Mouse (Mus musculus): ENCODE measurements around the gene Dnah8. TPM values are rescaled to one million over a fixed set of nuclear protein-coding genes. Genes with fewer than 3 reads are reported as not detected.

Dnah8 gene
- total RNA-seq, 2 experiments from 2014 or later: 0.60 to 0.93 TPM

DNA sequence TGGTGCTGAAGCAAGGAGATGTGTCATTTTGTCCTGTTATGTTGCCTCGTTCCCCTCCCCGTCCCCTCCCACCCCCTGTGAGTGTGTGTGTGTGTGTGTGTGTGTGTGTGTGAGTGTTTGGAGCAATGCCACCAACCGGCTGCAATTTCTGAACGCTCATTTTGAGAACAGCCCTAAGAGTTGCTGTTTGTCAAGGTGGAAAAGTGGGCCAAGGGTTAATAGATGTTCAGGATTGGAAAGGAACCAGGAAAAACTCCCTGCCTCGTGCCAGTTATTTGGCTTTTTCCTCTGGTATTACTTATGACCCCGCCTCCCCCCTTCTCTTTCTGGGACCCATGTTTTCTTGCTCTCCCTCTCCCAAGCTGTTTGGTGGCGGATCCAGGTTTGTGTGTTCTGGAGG lies 236.5 kb downstream of the Dnah8 start:
- DNase-seq (ENCODE audit: low spot score in 2 of 2): no peak

DNA sequence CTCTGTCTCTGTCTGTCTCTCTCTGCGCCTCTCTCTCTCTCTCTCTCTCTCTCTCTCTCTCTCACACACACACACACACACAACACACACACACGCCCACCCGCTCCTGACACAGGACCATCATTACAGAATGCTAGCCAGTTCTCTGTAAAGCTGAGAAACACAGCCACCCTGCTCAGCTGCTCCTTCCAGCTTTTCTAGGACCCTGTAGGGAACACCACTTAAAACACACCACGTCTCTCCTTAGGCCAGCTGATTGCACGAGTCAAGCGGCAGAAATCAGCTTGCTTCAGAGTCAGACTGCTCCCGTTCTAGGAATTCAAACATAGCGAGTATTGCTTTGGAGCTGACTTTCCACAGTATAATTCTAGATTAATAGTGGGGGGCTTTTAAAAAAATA lies 242.1 kb downstream of the Dnah8 start:
- no peak for DNase-seq (ENCODE audit: low spot score in 2 of 2)

DNA sequence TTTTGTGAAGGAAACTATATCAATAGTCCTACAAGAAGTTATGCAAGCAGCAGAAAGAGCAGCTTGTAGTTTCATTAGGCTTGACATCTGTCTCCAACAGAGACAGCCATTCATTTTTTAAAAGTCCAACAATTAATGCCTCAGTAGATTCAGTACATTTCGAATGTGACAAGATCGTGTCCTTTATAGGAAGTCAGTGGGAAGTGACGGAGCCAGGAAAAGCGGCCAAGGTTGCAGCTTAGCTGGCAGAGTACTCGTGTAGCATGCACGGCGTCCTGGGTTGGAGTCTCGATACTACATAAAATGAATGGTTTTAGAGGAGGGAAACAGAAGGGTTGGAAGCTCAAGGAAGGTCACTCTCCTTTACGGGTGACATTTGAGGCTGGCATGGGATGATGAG lies 242.8 kb downstream of the Dnah8 start:
- no peak for DNase-seq (ENCODE audit: low spot score in 2 of 2)

DNA sequence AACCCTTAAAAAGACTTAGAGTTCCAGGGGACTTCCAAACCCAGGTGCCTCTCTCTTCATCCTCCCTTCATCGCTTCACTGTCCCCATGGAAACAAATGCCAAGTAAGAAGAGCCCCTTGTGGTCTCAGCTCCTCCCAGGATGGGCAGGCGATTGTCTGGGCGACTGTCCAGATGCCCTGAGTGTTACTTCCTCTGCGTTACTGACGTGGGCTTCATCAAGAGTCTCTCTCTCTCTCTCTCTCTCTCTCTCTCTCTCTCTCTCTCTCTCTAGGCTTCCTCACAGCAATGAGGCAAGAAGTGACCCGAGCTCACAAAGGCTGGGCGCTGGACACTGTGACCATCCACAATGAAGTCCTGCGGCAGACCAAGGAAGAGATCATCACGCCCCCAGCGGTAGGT lies 246.9 kb downstream of the Dnah8 start:
- no peak for DNase-seq (ENCODE audit: low spot score in 2 of 2)

DNA sequence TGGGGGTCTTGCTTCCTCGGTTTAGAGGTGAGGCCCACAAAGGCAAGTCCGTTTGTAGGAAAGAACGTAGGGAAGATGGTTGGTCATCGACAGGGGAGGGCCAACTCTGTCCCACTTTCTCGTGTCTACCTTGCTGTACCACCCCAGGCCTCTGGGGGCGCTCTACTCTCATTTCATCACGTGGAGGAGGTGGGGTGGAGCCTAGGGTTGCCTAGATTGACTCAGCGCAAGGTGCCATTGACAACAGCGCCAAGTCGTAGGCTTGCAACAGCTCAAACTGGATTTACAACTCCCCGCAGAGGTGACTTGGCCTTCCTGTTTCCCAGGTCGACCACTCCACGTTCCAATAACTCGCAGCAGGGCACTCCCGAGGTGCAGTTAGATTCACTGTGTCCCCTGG lies 250.1 kb downstream of the Dnah8 start:
- DNase-seq (ENCODE audit: low spot score in 2 of 2): no peak

DNA sequence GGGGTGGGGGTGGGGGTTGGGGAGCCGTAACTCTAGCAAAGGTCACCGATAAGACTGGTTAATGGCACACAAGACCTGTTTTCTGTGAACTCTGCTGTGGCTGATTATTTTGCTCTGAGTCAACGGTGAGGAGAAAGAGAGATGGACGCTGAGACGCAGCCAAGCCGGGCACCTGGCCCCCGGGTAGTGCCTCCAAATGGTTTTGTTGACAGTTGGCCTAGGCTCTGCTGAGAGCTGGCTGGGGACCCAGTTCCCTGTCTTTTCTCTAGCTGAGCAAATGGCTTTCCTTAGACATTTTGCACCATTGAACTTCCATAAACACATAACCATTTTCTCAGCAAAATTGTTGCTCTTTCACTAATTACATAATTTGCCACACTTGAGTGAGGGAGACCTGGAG lies 253.3 kb downstream of the Dnah8 start:
- DNase-seq (ENCODE audit: low spot score in 2 of 2): no peak

DNA sequence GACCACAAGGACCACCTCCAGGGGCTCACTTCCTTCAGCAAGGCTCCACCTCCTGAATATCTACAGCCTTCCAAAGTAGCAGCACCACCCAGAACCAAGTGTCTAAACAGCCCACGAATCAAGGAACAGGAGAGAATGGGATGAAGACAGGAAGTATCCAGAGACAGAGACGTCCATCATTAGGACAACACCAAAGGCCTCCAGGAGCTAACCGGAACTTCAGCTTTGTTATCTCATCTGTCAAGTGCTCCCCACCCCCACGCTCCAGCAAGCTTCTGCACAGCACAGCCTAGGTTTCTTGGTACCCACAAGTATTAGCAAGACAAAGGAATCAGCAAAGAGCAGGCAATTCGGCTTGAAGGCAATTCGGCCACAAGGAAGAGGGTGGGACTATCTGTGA lies 254.5 kb downstream of the Dnah8 start:
- DNase-seq (ENCODE audit: low spot score in 2 of 2): no peak

DNA sequence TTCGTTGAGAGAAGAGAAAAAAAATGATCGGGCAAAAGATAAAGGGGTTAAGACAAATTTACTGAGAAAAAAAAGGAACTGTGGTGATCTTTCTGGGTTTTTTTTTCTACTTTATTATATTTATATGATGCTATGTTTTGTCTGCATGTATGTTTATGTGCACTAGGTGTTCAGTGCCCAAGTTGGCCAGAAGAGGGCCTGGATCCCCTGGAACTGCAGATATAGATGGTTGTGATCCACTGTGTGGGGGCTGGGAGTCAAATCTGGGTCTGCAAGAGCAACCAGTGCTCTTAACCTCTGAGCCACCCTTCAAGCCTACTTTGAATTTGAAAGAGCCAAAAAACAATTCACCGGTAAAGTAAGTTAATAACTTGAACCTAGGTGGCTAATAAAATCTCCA lies 256.2 kb downstream of the Dnah8 start:
- no peak for DNase-seq (ENCODE audit: low spot score in 2 of 2)

DNA sequence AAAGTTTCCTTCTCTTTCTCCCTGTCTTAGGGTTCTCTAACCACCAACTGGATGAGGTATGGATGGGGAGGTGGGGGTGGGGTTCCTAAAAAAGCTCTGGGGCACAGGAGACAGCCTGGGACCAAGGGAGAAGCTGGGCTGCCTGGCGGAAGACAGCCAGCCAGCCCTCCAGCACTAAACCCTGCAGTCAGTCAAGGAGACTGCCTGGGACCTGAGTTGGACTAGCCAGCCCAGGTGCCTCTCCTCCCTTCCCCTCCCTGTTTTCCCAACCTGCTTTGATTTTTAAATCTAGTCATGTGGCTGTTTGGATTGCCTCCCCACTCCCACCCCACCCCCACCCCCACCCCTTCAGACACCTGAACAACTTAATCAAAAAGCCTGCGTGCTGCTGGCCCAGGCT lies 256.8 kb downstream of the Dnah8 start:
- no peak for DNase-seq (ENCODE audit: low spot score in 2 of 2)

DNA sequence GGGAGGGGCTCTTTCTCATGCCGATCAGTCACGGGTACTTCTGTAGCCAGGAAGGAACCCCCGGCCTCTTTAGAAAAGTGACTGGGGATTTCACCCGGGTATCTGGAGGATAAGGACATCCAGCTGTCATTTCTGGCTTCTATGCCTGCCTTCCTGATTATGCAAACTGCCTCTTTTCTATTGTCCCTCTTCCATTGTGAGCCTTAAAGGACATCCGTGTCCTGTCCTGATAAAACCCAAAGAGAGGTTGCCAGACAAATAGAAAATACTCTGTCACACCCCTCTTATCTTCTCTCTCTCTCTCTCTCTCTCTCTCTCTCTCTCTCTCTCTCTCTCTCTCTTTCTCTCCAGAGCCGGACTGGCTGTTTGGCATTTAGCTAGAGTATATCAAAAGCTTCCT lies 258.1 kb downstream of the Dnah8 start:
- no peak for DNase-seq (ENCODE audit: low spot score in 2 of 2)

DNA sequence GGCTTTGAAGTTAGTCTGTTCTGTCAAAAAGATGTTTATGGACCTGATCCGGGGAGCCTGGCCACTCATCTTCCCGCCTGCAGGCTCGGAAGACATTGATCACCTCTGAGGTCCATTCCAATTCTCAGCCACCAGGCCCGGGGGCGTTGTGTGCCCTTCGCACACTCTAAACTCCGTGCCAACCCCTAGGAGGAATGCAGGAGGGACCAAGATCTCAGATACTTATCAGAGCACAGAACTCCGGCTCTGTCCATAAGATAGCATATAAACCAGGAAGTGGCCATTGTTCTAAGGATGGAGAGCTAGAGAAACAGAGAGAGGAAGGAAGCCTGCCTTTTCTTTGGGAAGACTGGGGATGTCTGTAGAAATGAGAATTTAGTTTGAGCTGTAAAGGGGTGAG lies 259.4 kb downstream of the Dnah8 start:
- DNase-seq (ENCODE audit: low spot score in 2 of 2): no peak

DNA sequence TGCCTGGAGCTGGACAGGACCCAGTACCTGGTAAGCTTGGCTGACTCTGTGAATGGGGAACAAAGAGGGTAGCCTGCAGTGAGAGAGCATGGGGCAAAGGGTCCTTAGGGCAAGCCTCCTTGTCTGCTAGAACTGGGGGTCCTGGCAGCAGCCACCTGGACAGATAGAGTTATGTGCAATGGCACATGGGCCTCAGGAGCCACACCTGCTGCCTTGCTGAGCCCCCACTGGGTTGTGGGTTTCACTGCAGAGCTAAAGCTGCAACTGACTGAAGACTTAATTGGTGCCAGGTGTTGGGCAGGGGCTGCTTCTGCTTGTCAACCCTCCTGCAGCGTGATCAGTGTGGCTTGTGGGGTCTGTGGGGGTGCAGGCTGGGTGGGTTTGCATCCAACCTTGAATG lies 267.9 kb downstream of the Dnah8 start:
- no peak for DNase-seq (ENCODE audit: low spot score in 2 of 2)

DNA sequence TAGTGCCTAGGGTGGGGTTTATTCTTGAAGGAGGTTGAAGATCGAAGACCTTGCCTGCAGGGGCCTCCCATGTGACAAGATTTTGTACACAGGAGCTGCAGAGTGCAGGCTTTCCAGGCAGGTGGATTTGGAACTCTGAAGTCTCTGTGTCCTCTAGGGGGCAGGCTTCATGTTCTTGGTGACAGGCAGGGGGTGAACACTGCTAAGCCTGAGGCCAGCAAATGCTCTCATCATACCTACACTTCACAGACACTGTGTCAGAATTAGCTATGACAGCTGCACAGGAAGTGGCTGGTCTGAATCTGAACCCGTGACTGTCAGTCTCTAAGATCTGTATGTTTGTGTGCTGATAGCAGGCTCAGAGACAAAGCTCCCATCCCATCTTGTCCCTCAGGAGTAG lies 268.6 kb downstream of the Dnah8 start:
- DNase-seq (ENCODE audit: low spot score in 2 of 2): no peak

DNA sequence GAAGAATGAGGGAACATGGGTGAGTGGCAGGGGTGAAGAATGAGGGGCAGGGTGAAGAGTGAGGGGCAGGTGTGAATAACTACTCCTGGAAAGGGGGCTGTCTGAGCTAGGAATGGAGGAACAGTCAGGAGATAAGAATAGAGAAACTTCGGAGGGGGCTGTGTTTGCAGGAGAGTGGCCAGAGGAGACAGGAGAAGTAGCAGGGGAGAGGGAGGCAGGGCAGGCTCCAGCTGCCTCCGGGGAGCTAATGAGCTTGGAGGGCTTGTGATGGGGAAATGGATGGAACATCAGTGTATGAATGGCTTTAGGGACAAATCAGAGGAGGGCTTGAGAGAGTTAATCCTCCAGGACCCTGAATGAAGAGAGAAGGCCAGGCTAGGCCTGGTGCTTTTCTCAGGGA lies 272.9 kb downstream of the Dnah8 start:
- DNase-seq (ENCODE audit: low spot score in 2 of 2): no peak

DNA sequence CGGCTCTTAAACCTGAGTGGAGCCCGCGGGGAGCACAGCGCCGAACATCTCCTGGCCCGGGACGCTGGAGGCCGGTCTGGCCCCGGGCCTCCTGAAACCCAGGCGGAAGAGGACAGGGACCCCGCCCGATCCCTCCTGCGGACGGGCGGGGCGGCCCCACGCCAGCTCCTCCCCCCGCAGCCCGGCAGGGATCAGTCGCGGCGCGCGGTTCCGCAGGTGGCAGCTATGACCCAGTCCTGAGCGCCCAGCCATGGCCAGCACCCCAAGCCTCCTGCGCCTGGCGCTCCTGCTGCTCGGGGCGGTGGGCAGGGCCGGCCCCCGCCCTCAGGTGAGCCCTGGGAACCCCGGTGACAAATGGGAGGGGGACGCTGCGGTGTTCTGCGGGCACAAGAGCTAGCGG lies 277.5 kb downstream of the Dnah8 start, which contains the start of gene Glp1r:
TSS of gene Glp1r (plus strand) at position 191 of the 400 bp plus-strand sequence.
- no peak for DNase-seq (ENCODE audit: low spot score in 2 of 2)

DNA sequence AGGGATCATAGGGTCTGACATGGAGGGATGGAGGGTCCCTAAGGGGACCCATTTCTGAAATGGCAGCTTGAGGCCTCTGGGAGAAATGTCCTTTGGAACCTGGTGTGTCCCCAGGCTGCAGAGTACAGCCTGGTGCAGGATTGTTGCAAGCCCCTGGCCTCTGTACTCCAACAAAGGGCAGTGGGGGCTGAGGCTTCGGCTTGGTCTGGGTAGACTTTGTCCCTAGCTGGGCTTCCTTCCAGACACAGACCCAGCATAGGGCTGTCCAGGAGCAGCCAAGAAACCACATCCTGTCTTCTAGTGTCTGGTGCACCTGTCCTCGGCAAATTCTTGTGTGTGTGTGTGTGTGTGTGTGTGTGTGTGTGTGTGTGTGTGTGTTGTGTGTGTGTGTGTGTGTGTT lies 279.9 kb downstream of the Dnah8 start:
- no peak for DNase-seq (ENCODE audit: low spot score in 2 of 2)

DNA sequence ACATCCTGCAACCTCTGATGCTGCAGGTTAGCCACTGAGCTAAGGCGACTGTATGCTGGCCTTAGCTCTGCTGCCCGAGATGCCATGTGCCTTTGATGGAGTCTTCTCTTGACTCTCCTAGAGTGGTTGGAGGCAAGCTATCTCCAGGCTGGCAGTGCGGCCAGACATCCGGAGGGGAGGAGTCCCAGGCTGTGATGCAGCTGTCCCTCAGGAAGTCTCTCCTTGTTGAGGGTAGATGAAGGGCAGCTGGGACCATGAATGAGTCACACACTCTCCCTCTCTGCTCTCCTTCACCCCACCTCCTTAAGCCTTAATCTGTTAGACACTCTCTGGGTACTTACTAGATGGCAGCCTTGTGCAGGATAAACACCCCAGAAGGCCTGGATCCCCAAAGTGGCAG lies 283.4 kb downstream of the Dnah8 start:
- DNase-seq (ENCODE audit: low spot score in 2 of 2): no peak

DNA sequence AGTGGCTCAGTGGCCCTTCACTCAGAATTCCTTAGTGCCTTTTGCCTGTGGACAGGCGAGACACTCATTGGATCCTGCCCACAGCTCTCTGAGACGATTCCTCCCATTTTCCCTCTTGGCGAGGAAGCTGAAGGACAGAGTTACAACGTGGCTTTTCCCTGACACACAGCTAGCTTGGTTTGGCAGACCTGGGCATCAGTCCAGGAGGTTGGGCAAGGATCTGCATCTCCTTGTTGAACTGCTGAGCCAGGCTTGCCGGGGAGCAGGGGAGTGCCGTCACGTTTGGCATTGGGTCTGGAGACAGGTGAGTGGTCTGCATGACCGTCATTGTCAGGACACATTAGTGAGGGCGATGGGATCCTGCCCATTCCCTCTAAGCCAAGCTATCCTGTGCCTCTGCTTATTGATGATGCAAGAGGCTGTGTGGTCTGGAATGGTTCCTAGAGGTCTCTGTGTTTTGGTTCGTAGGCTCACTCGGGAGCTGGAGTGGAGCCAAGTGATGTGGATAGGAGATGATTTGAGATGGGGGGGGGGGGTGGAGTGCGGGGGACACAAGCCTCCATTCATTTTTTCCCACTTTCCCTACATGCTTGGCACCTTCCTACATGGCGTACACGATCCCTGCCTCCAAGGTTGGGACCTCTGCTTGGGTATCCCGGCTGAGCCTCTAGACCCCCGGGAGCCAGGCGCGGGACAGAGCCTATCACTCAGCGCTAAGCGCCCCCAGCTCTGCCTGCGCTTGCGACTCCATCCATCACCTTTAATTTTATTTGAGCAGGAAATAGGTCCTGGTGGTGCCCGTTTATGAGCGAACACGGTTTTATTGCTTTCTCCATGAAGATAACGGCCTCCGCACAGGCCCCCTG lies 286.9 kb downstream of the Dnah8 start:
- peak; percentile 19 to 29 for DNase-seq (ENCODE audit: low spot score in 2 of 2)

DNA sequence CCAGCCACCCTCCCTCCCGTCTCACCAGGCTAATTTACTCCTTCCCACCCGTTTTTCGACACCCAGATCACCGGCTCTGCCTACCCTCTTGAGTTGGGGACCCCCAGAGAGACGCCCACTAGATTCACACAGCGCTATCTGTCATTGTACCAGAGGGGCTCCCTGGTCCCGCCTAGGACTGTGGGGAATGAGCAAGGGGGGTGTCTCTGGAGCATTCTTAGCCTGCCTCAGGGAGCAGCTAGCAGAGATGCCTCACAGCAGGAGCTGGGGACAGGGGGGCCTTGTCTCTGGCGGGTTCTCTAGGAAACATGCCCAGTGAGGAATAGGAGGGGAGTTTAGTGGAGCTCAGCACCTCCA lies 287.6 kb downstream of the Dnah8 start:
- DNase-seq (ENCODE audit: low spot score in 2 of 2): no peak

DNA sequence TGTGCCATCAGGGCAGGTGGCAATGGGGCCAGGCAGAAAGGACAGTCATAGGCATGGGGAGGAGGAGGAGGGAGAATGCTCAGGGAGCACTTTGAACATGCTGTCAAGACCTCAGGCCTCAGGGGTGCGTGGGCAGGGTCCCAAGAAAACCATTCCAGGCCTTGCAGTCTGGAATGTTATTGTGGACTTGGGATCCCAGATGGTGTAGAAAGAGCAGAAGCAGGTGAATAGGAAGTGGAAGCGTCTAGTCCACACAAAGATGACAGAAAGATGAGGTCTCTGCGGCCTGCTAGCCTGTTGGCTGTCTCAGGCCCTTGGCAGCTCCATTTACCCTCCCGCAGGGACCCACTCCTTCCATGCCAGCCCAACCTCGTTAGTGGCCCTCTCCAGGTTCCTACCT lies 288.4 kb downstream of the Dnah8 start:
- DNase-seq (ENCODE audit: low spot score in 2 of 2): no peak

DNA sequence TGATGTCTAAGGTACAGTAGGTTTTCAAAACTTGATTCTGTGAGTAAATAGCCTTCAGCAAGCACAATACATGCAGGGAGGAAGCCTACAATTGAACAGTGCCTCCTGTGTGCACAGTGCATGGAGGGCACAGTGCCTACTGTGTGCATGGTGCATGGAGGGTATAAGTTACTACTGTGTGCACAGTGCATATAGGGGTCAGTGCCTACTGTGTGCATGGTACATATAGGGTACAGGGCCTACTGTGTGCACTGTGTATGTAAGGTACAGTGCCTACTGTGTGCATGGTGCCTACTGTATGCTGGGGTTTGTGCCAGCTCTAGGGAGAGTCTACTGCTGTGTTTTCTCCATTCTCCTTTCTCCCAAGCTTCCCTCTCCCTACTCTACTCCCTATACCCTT lies 290.1 kb downstream of the Dnah8 start:
- DNase-seq (ENCODE audit: low spot score in 2 of 2): no peak

DNA sequence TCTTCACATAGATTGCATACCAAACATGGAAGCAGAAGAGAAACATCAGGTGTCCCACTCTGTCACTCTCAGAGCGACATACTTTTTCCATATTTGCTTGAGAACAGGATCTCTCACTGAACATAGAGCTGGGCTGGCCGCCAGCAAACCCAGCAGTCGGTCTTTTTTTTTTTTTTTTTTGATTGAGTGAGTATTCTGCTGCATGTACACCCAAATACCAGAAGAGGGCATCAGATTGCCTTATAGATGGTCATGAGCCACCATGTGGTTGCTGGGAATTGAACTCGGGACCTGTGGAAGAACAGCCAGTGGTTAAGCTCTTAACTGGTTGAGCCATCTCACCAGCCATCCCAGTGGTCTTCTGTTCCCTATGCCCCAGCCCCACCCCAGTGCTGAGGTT lies 299.4 kb downstream of the Dnah8 start:
- DNase-seq (ENCODE audit: low spot score in 2 of 2): no peak
